Mouse (Mus musculus): ENCODE results near the gene Sec14l5. TPM values are rescaled to one million over a fixed set of nuclear protein-coding genes. Genes with fewer than 3 reads are reported as not detected.

Gene Sec14l5
- polyA plus RNA-seq, 1 experiment from 2014 or later, result not detected

- H3K4me3 ChIP-seq (ENCODE audit: low read depth, low read length), result peak overlapping the region; percentile 95; the same call in 1 of the 2 replicates
- H3K36me3 ChIP-seq (ENCODE audit: control insufficient read depth, insufficient read depth), result no peaks in the 10 kb centered on the region
- no peak overlapping the region for H3K9ac ChIP-seq (ENCODE audit: low read depth, low read length)
- 0 out of 2 replicates have a peak, but pooled peaks cover 6% of the 10 kb centered on the region for H3K4me1 ChIP-seq (replicated peaks; ENCODE audit: control insufficient read depth, insufficient read depth, low read length)
- WGBS, result 64% methylated on average over 4 of the region's 4 CpGs
- no peaks in the 10 kb centered on the region for H3K27me3 ChIP-seq (replicated peaks; ENCODE audit: control insufficient read depth, insufficient read depth, low read length)
- no peak overlapping the region for H3K27ac ChIP-seq (ENCODE audit: low read depth, low read length)
- no peaks in the 10 kb centered on the region; the same call in 1 of the 2 replicates for H3K9me3 ChIP-seq (ENCODE audit: control insufficient read depth)
- no peak for TF ChIP-seq CTCF (IDR thresholded peaks at IDR 0.05; ENCODE audit: low read depth)
- peak overlapping the region; percentile 89 for H3K4me2 ChIP-seq (replicated peaks; ENCODE audit: low read depth)
- ATAC-seq, result 0 out of 2 replicates have a peak, but pooled peaks have one; percentile 1
These were observed 86.1 kb downstream of the Sec14l5 start for GRCm38 (mm10) chr16:5232982-5233381.

- TF ChIP-seq CTCF (IDR thresholded peaks at IDR 0.05; ENCODE audit: low read depth), result 0 out of 2 replicates have a peak, but pooled peaks have one; percentile 14
- H3K4me1 ChIP-seq (replicated peaks; ENCODE audit: control insufficient read depth, insufficient read depth, low read length), result 0 out of 2 replicates have a peak, but pooled peaks cover 6% of the 10 kb centered on the region
- no peaks in the 10 kb centered on the region for H3K27me3 ChIP-seq (replicated peaks; ENCODE audit: control insufficient read depth, insufficient read depth, low read length)
- 2% methylated on average over 47 of the region's 47 CpGs for WGBS
- peak within 1 kb of the TSS; percentile 89 for H3K4me2 ChIP-seq (replicated peaks; ENCODE audit: low read depth)
- peak; percentile 96 for ATAC-seq
- no peaks in the 10 kb centered on the region; the same call in 1 of the 2 replicates for H3K9me3 ChIP-seq (ENCODE audit: control insufficient read depth)
- H3K9ac ChIP-seq (ENCODE audit: low read depth, low read length), result peak within 1 kb of the TSS; percentile 78
- no peaks in the 10 kb centered on the region for H3K36me3 ChIP-seq (ENCODE audit: control insufficient read depth, insufficient read depth)
- peak within 1 kb of the TSS; percentile 66 for H3K27ac ChIP-seq (ENCODE audit: low read depth, low read length)
- peak within 1 kb of the TSS; percentile 95 for H3K4me3 ChIP-seq (ENCODE audit: low read depth, low read length)
These were observed 86.8 kb downstream of the Sec14l5 start, which contains the start of gene Alg1 for GRCm38 (mm10) chr16:5233418-5234313. Gene Alg1 (plus strand): TSS chr16:5233621.

Small RNA genes within 50 kb of the gene (microRNA-seq; reads per million reads assigned to microRNA genes)
- gene Gm23689 (not detected), gene Gm26095 (not detected), gene Mir6364 (not detected)

Other genes starting within 250 kb of the Sec14l5 start
- 77.7 and 79.5 TPM in 2 replicates for gene Nudt16l1, start 208.3 kb upstream of the Sec14l5 start, polyA plus RNA-seq (2015; fragmentation: Nextera tagmentation; extraction: Ambion mirVana)
- 17.7 and 18.0 TPM in 2 replicates for gene Anks3, start 182.9 kb upstream of the Sec14l5 start, polyA plus RNA-seq (2015; fragmentation: Nextera tagmentation; extraction: Ambion mirVana)
- gene Sept12, start 149.3 kb upstream of the Sec14l5 start, polyA plus RNA-seq (2015; fragmentation: Nextera tagmentation; extraction: Ambion mirVana), result not detected in 2 replicates
- 329 and 375 TPM in 2 replicates for gene Smim22, start 139.8 kb upstream of the Sec14l5 start, polyA plus RNA-seq (2015; fragmentation: Nextera tagmentation; extraction: Ambion mirVana)
- 21.8 and 25.3 TPM in 2 replicates for gene Rogdi, start 133.6 kb upstream of the Sec14l5 start, polyA plus RNA-seq (2015; fragmentation: Nextera tagmentation; extraction: Ambion mirVana)
- 65.3 and 69.7 TPM in 2 replicates for gene Glyr1, start 97.2 kb upstream of the Sec14l5 start, polyA plus RNA-seq (2015; fragmentation: Nextera tagmentation; extraction: Ambion mirVana)
- 14.7 and 16.7 TPM in 2 replicates for gene Ubn1, start 97.1 kb upstream of the Sec14l5 start, polyA plus RNA-seq (2015; fragmentation: Nextera tagmentation; extraction: Ambion mirVana)
- 0.69 and 0.86 TPM in 2 replicates for gene Ppl, start 14.7 kb upstream of the Sec14l5 start, polyA plus RNA-seq (2015; fragmentation: Nextera tagmentation; extraction: Ambion mirVana)
- gene Nagpa, start 56.9 kb downstream of the Sec14l5 start, polyA plus RNA-seq (2015; fragmentation: Nextera tagmentation; extraction: Ambion mirVana), result 19.6 and 20.6 TPM in 2 replicates
- 3.9 and 4.0 TPM in 2 replicates for gene AU021092, start 75.2 kb downstream of the Sec14l5 start, polyA plus RNA-seq (2015; fragmentation: Nextera tagmentation; extraction: Ambion mirVana)
- gene Alg1, start 86.5 kb downstream of the Sec14l5 start, polyA plus RNA-seq (2015; fragmentation: Nextera tagmentation; extraction: Ambion mirVana), result 26.2 and 26.9 TPM in 2 replicates
- 17.9 and 18.5 TPM in 2 replicates for gene Eef2kmt, start 108.9 kb downstream of the Sec14l5 start, polyA plus RNA-seq (2015; fragmentation: Nextera tagmentation; extraction: Ambion mirVana)

All from intestine, postnatal 0 days (tissue).